Mouse (Mus musculus) Patski (cell line): ENCODE measurements around the gene Mtcl1. TPM values are rescaled to one million over a fixed set of nuclear protein-coding genes. Genes with fewer than 3 reads are reported as not detected.

ENCODE experiments used
- ATAC-seq: fragments of 100-300 bp; one replicate; pipeline ENCODE4 v1.8.0; 2021
- CTCF ChIA-PET: fragments of 350-600 bp; sonication (Branson Sonifier 250); formaldehyde crosslinking; loops from one replicate; lab custom pipeline; 2022; ENCODE audit warnings: inconsistent platforms; lab: Charles Lee
- POLR2A ChIA-PET: fragments of 350-600 bp; sonication (Branson Sonifier 250); formaldehyde crosslinking; loops from one replicate; lab custom pipeline; 2022; ENCODE audit warnings: antibody characterized with exemption, inconsistent platforms; lab: Charles Lee
- DNase-seq: peaks from one replicate; pipeline ENCODE4 v3.0.0-alpha.2; 2011; ENCODE audit warnings: low read depth, low spot score
- H3K27me3 ChIP-seq: fragments of 371-371 bp; one replicate; pipeline ENCODE4 v1.5.1; 2021
- CTCF ChIP-seq: fragments of 100-300 bp; IDR thresholded peaks from one replicate; pipeline ENCODE4 v1.5.1; 2021
- in situ Hi-C: fragments of 300-500 bp; cut with MboI; formaldehyde crosslinking; loops from 3 replicates; pipeline ENCODE4 v1.11.1; 2018; ENCODE audit warnings: low pct_unique_long_range_greater_than_20kb, mixed read lengths
- polyA plus RNA-seq: library from polyadenylated mRNA; unstranded; gene quantifications from one replicate; pipeline ENCODE4 v1.2.3, GENCODE M21; 2021

Mtcl1 gene
- polyA plus RNA-seq, 1 experiment from 2014 or later, result 17.5 TPM

- ChIA-PET CTCF (no interaction called here), POLR2A (interaction anchor here (0.5 to 0.6 kb wide), 2 partner anchors 246 to 357 kb away, joined by 5 read pairs; no protein-coding TSS in a partner anchor)
- ATAC-seq, result no peak
- no peak for DNase-seq
- TF ChIP-seq CTCF, result no peak
- in situ Hi-C loops, result loop anchor here (10.0 kb wide), 1 partner anchor 326 kb away; no protein-coding TSS in a partner anchor
- no peaks in the 10 kb centered on the region for H3K27me3 ChIP-seq
Observed at GRCm38 (mm10) chr17:66480491-66481278, 31.1 kb upstream of the Mtcl1 start.

- CTCF ChIA-PET, result interaction anchor here (1.1 kb wide), 1 partner anchor 34 kb away, joined by 3 read pairs; no protein-coding TSS in a partner anchor
- POLR2A ChIA-PET, result interaction anchor here (0.5 to 0.6 kb wide), 3 partner anchors 10 to 356 kb away, joined by 3 to 5 read pairs (median 5); no protein-coding TSS in a partner anchor
- in situ Hi-C loops, result loop anchor here (10.0 kb wide), 1 partner anchor 325 kb away; no protein-coding TSS in a partner anchor
- H3K27me3 ChIP-seq, result no peaks in the 10 kb centered on the region
- DNase-seq, result no peak
- ATAC-seq, result no peak
- TF ChIP-seq CTCF, result no peak
Observed at GRCm38 (mm10) chr17:66479813-66480490, 30.4 kb upstream of the Mtcl1 start.

DNA sequence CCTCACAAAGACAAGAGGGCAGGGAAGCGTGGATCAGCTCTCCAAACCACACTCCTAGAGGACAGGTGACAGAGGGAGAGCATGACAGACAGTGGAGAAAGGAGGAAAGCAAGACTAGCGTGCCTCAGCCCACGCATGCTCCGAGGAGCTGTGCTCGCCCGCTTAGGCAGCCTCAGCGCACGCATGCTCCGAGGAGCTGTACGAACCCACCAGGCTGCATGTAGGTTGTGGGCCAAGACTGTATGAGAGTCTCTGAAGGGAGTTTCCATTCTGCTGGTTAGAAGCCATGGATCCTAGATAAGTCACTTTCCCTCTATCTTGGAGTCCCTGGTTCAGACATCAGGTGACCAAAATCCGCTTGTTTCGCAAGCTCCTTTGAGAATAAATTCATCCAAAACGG is 29.8 kb upstream of the Mtcl1 start:
- DNase-seq (no peak), ATAC-seq (no peak)
- in situ Hi-C loops, result no loop called here
- ChIA-PET CTCF (interaction anchor here (1.1 kb wide), 1 partner anchor 33 kb away, joined by 3 read pairs; no protein-coding TSS in a partner anchor), POLR2A (interaction anchor here (0.6 kb wide), 1 partner anchor 11 kb away, joined by 3 read pairs; no protein-coding TSS in a partner anchor)
- no peak for TF ChIP-seq CTCF
- no peaks in the 10 kb centered on the region for H3K27me3 ChIP-seq

DNA sequence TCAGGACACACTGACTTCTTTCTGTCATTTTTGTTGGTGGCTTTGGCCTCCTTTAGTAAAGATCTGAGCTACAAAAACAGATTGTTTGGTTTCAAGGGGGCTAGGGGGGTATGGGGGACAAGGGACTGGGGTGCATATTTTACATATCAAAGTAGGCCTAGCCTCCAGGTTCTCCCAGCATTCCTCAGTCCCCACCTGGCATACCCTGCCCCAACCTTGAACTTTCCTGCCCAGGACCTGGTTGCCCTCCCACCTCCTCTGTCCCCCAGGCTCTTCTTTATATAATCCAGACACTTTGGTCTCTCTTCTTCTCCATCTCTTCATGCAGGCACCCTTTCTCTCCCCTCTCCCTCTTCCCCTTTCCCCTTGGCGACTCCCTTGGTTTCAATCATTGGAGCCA is 23.7 kb upstream of the Mtcl1 start:
- POLR2A ChIA-PET, result no interaction called here
- DNase-seq (no peak), ATAC-seq (no peak)
- in situ Hi-C loops, result no loop called here
- TF ChIP-seq CTCF, result no peak
- CTCF ChIA-PET, result no interaction called here
- H3K27me3 ChIP-seq, result no peaks in the 10 kb centered on the region

GRCm38 (mm10) chr17:66471775-66472174 is 22.2 kb upstream of the Mtcl1 start:
- ChIA-PET CTCF (interaction anchor here (1.1 kb wide), 1 partner anchor 11 kb away, joined by 5 read pairs; no protein-coding TSS in a partner anchor), POLR2A (no interaction called here)

DNA sequence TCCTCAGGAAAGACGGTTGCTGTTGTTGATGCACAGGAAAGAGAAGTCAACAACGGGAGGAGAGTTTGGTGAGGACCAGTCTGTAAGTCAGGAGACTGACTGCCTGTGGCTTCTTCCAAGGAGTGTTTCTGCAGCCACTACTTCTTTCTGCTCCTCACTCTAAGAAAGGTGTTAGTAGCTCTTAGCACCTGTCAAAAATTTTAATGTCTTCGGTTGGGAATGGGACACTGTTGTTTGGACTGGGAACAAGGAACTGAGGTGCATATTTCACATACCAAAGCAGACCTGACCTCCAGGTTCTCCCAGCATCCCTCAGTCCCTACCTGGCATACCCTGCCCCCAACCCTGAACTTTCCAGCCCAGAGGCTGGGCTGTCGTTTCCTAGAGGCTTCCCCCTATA is 21.7 kb upstream of the Mtcl1 start:
- ChIA-PET POLR2A (no interaction called here), CTCF (interaction anchor here (1.1 kb wide), 1 partner anchor 12 kb away, joined by 5 read pairs; no protein-coding TSS in a partner anchor)
- in situ Hi-C loops, result no loop called here
- no peak for ATAC-seq
- no peak for DNase-seq
- H3K27me3 ChIP-seq, result no peaks in the 10 kb centered on the region
- no peak for TF ChIP-seq CTCF

More at GRCm38 (mm10) chr17:66471775-66472174, 22.2 kb upstream of the Mtcl1 start:
- no peak for DNase-seq
- ATAC-seq, result no peak
- TF ChIP-seq CTCF, result no peak
- in situ Hi-C loops, result no loop called here
- H3K27me3 ChIP-seq, result no peaks in the 10 kb centered on the region

DNA sequence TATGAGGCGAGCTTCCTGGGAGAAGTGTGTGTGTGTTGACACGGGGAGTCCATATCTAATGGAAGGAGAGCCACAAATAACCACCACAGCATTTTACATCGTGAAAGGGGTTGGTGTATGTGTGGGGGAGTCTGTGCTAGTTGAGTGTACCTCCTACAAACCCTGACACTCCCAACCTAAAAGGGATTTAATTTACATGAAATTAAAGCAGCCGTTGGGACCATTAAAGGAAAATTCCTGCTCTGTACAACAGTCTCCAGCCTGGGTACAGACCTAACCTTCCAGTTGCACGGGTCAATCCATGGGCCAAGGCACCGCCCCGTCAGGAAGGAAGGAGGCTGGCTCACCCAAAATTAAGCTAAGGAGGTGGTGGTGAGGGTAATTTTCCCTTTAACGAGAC is 20.5 kb upstream of the Mtcl1 start:
- no peak for TF ChIP-seq CTCF
- ChIA-PET CTCF (interaction anchor here (0.8 to 0.9 kb wide), 2 partner anchors 14 to 235 kb away, joined by 3 to 4 read pairs; no protein-coding TSS in a partner anchor), POLR2A (no interaction called here)
- in situ Hi-C loops, result no loop called here
- H3K27me3 ChIP-seq, result no peaks in the 10 kb centered on the region
- no peak for DNase-seq
- no peak for ATAC-seq

DNA sequence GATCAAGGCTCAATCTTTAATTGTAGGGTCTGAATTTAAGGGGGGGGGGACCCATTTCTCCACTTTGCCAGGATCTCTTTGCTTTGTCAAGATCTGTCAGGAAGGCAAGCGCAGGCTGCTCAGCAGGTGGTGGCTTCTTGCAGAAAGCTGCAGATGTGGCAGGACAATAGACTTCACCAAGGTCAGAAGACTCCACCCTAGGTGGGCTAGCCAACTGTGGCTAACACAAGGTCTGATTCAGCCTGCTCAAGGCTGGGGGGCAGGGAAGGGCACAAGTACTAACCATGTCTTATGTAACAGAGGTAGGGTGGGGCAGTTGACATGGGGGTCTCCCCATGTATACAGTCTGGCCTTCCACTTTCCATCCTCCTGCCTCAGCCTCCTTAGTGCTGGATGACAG is 7.7 kb upstream of the Mtcl1 start:
- no peak for DNase-seq
- H3K27me3 ChIP-seq, result no peaks in the 10 kb centered on the region
- ChIA-PET POLR2A (no interaction called here), CTCF (interaction anchor here (1.2 to 1.8 kb wide), 3 partner anchors 8 to 236 kb away, joined by 3 to 4 read pairs (median 4); no protein-coding TSS in a partner anchor)
- no peak for ATAC-seq
- no peak for TF ChIP-seq CTCF
- in situ Hi-C loops, result loop anchor here (5.0 kb wide), 1 partner anchor 220 kb away; no protein-coding TSS in a partner anchor

DNA sequence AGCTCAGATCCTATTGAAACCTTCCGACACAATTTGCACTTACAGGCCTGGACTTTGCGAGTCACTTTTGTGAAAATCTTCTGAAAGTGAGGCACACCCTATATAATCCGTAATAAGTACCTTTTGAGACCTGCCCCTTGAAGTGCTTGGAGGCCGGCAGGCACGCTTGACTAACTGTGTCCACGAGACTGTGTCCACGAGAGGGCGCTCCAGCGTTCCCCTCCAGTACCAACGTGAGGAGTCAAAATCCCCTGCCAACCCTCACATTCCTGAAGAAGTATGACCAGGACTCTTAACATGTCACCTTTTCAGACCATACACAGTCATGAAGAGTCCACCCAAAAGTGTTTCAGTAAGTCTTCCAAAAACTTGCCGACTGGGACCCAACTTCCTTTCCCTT is 1.6 kb upstream of the Mtcl1 start:
- in situ Hi-C loops, result no loop called here
- peak; percentile 86 for TF ChIP-seq CTCF
- DNase-seq (no peak), ATAC-seq (peak; percentile 22)
- ChIA-PET CTCF (interaction anchor here (0.6 to 1.4 kb wide), 5 partner anchors 37 to 238 kb away, joined by 3 read pairs; no protein-coding TSS in a partner anchor), POLR2A (no interaction called here)
- H3K27me3 ChIP-seq, result no peaks in the 10 kb centered on the region

DNA sequence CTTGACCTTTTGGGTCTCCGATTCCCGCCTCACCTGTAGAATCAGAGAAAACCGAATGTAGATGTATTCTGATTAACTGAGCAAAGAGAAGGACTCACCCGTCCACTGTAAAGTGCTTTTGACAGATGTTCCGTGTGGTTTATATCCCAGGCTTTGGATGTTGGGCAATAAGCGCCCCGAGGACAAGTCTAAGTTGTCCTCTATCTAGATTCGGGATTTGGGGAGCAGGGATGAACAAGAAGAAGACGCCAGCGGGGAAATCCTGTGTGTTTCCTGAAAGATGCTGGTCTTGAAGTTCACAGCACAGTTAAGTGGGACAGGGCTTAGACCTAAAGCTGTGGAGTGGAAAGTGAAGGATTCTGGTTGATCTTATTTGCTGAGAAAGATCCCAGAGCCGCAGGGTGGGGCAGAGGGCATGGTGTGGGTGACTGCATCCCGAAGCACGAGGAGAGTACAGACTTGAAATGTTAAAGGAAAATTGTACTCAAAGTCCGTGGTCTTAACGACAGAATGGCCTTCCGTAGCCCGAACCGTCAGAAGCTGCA is 1.0 kb upstream of the Mtcl1 start:
- ChIA-PET POLR2A (interaction anchor here (1.2 kb wide), 1 partner anchor 111 kb away, joined by 3 read pairs; no protein-coding TSS in a partner anchor), CTCF (interaction anchor here (0.6 to 1.7 kb wide), 7 partner anchors 37 to 238 kb away, joined by 3 to 5 read pairs (median 3); no protein-coding TSS in a partner anchor)
- DNase-seq, result no peak
- no peak for ATAC-seq
- TF ChIP-seq CTCF, result no peak
- H3K27me3 ChIP-seq, result no peaks in the 10 kb centered on the region
- in situ Hi-C loops, result no loop called here
